Mouse (Mus musculus) forebrain, embryonic 15.5 days (tissue): ENCODE data around the gene Tex9. TPM values are rescaled to one million over a fixed set of nuclear protein-coding genes. Genes with fewer than 3 reads are reported as not detected.

Source experiments
- ATAC-seq: fragments of 200-750 bp; cut with Nextera tagmentation; replicated peaks from 2 replicates; pipeline ENCODE4 v1.8.0; 2017; ENCODE audit warnings: mild to moderate bottlenecking, moderate TSS enrichment, moderate library complexity
- H3K27ac ChIP-seq: fragments of 300-500 bp; sonication (generic); replicated peaks from 2 replicates; pipeline ENCODE4 v1.5.1; 2015; ENCODE audit warnings: mild to moderate bottlenecking, inconsistent platforms
- H3K27me3 ChIP-seq: fragments of 300-500 bp; sonication (generic); 2 replicates; pipeline ENCODE4 v1.6.1; 2015; ENCODE audit warnings: inconsistent platforms
- H3K36me3 ChIP-seq: fragments of 300-500 bp; sonication (generic); 2 replicates; pipeline ENCODE4 v1.6.1; 2015; ENCODE audit warnings: mild to moderate bottlenecking, inconsistent platforms
- H3K4me1 ChIP-seq: fragments of 300-500 bp; sonication (generic); 2 replicates; pipeline ENCODE4 v1.6.1; 2015; ENCODE audit warnings: inconsistent platforms
- H3K4me2 ChIP-seq: fragments of 300-500 bp; sonication (generic); replicated peaks from 2 replicates; pipeline ENCODE4 v1.6.1; 2015; ENCODE audit warnings: mild to moderate bottlenecking, inconsistent platforms
- H3K4me3 ChIP-seq: fragments of 300-500 bp; sonication (generic); 2 replicates; pipeline ENCODE4 v1.5.1; 2015; ENCODE audit warnings: mild to moderate bottlenecking, inconsistent platforms
- H3K9ac ChIP-seq: fragments of 300-500 bp; sonication (generic); replicated peaks from 2 replicates; pipeline ENCODE4 v1.6.1; 2015; ENCODE audit warnings: mild to moderate bottlenecking, inconsistent platforms
- H3K9me3 ChIP-seq: fragments of 300-500 bp; sonication (generic); 2 replicates; pipeline ENCODE4 v1.6.1; 2016; ENCODE audit warnings: inconsistent platforms
- WGBS: fragments of 180-500 bp; shearing (Covaris S2); methylation state at CpG from one replicate; pipeline ENCODE4 v1.1.7; 2015; ENCODE audit warnings: mixed read lengths; 5-methylcytosine and 5-hydroxymethylcytosine counted together
- polyA plus RNA-seq: library from polyadenylated mRNA; unstranded; fragments of >200 nt; fragmentation: Nextera tagmentation; extraction: Ambion mirVana; gene quantifications from 2 replicates; pipeline ENCODE4 v1.2.1, GENCODE M21; 2015

The Tex9 gene
- polyA plus RNA-seq = 39.9 and 40.2 TPM in 2 replicates

DNA sequence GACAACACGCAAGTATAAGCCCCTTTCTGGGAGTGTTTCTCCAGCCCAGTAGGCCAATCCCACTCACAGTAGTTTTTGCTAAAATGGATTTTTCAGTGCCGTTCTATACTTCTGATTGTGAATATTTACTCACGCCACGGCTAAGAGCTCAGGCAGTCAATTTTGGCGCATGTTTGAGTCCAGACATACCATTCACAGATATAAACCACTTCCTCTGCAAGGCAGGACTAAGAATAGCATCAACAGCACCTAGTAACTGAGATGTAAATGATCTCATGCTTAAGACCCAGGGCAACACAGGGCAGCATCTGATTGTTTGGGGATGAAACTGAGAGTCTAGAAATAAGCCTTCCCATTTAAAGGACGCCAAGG, at the start of gene Tex9:
Gene Tex9, minus strand, starts transcription at position 19 of the 372 bp plus-strand sequence.
- ATAC-seq = peak; percentile 53; the same call in 1 of the 2 replicates
- Histone ChIP-seq H3K27me3 (no peaks in the 10 kb centered on the region), H3K9me3 (no peaks in the 10 kb centered on the region), H3K4me2 (peak within 1 kb of the TSS; percentile 63), H3K4me3 (peak within 1 kb of the TSS; percentile 74), H3K27ac (peak within 1 kb of the TSS; percentile 77), H3K36me3 (0 out of 2 replicates have a peak, but pooled peaks cover 2% of the 10 kb centered on the region), H3K4me1 (peaks cover 14% of the 10 kb centered on the region), H3K9ac (peak within 1 kb of the TSS; percentile 51)
- 3% methylated on average over 6 of the region's 6 CpGs for WGBS

DNA sequence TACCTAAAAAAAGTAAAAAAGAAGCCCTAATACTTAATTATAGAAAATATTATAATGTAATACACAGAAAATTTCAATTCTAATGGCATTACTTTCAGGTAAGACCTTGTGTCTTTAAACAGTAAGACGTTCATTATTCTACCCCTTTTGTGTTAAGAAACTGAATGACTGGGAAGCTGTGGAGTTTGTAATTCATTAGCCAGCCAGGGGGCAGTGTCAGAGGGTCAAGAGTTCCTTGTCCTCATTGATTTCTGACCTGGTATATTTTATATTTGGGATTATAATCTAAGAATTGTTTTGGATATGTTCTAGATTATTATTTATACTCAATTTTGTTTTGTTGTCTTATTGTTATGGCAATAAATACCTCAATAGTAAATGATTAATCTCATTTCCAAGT, 45.1 kb upstream of the Tex9 start:
- H3K27ac ChIP-seq = no peak overlapping the region
- H3K4me2 ChIP-seq = no peak overlapping the region
- no peak overlapping the region for H3K9ac ChIP-seq
- H3K4me3 ChIP-seq = no peak overlapping the region
- WGBS = 25% methylated on average over 1 of the region's 1 CpGs
- H3K9me3 ChIP-seq = no peaks in the 10 kb centered on the region
- H3K4me1 ChIP-seq = peaks cover 8% of the 10 kb centered on the region
- no peak for ATAC-seq
- no peaks in the 10 kb centered on the region for H3K27me3 ChIP-seq
- no peaks in the 10 kb centered on the region for H3K36me3 ChIP-seq

GRCm38 (mm10) chr9:72535394-72535793, 43.4 kb upstream of the Tex9 start:
- WGBS = 79% methylated on average over 3 of the region's 3 CpGs
- Histone ChIP-seq H3K4me3 (no peak overlapping the region), H3K27ac (no peak overlapping the region), H3K4me1 (peaks cover 15% of the 10 kb centered on the region), H3K36me3 (no peaks in the 10 kb centered on the region), H3K9ac (no peak overlapping the region), H3K27me3 (no peaks in the 10 kb centered on the region), H3K4me2 (no peak overlapping the region), H3K9me3 (no peaks in the 10 kb centered on the region)
- no peak for ATAC-seq

- ATAC-seq = no peak
- Histone ChIP-seq H3K27me3 (no peaks in the 10 kb centered on the region), H3K9ac (no peak overlapping the region), H3K27ac (no peak overlapping the region), H3K36me3 (no peaks in the 10 kb centered on the region), H3K4me1 (peaks cover 17% of the 10 kb centered on the region), H3K9me3 (no peaks in the 10 kb centered on the region), H3K4me2 (peak overlapping the region; percentile 46), H3K4me3 (peak overlapping the region; percentile 19; the same call in 1 of the 2 replicates)
- WGBS = 80% methylated on average over 2 of the region's 2 CpGs
These were observed 43.0 kb upstream of the Tex9 start for GRCm38 (mm10) chr9:72534985-72535384.

- peak overlapping the region; percentile 98 for H3K4me3 ChIP-seq
- H3K27ac ChIP-seq = peak overlapping the region; percentile 100
- H3K27me3 ChIP-seq = no peaks in the 10 kb centered on the region
- no peaks in the 10 kb centered on the region for H3K9me3 ChIP-seq
- ATAC-seq = no peak; the same call in 1 of the 2 replicates
- peaks cover 19% of the 10 kb centered on the region for H3K4me1 ChIP-seq
- H3K9ac ChIP-seq = peak overlapping the region; percentile 93
- H3K4me2 ChIP-seq = peak overlapping the region; percentile 57
- 0% methylated on average over 2 of the region's 2 CpGs for WGBS
- H3K36me3 ChIP-seq = no peaks in the 10 kb centered on the region
These were observed 41.0 kb upstream of the Tex9 start for GRCm38 (mm10) chr9:72533089-72533415.

GRCm38 (mm10) chr9:72532381-72533088, 40.5 kb upstream of the Tex9 start:
- peak overlapping the region; percentile 98 for H3K4me3 ChIP-seq
- peaks cover 19% of the 10 kb centered on the region for H3K4me1 ChIP-seq
- peak overlapping the region; percentile 93 for H3K9ac ChIP-seq
- under 1% methylated on average over 49 of the region's 55 CpGs for WGBS
- ATAC-seq = peak; percentile 33
- H3K9me3 ChIP-seq = no peaks in the 10 kb centered on the region
- H3K27me3 ChIP-seq = no peaks in the 10 kb centered on the region
- H3K36me3 ChIP-seq = no peaks in the 10 kb centered on the region
- peak overlapping the region; percentile 100 for H3K27ac ChIP-seq
- peak overlapping the region; percentile 57 for H3K4me2 ChIP-seq

GRCm38 (mm10) chr9:72531996-72532380, 40.0 kb upstream of the Tex9 start, which contains the start of gene Rfx7:
TSS of gene Rfx7 (plus strand) at chr9:72532240.
- H3K4me2 ChIP-seq = peak within 1 kb of the TSS; percentile 57
- no peaks in the 10 kb centered on the region for H3K36me3 ChIP-seq
- H3K27me3 ChIP-seq = no peaks in the 10 kb centered on the region
- H3K27ac ChIP-seq = peak within 1 kb of the TSS; percentile 100
- peak within 1 kb of the TSS; percentile 98 for H3K4me3 ChIP-seq
- peak within 1 kb of the TSS; percentile 93 for H3K9ac ChIP-seq
- H3K4me1 ChIP-seq = peaks cover 19% of the 10 kb centered on the region
- peak; percentile 90 for ATAC-seq
- 2% methylated on average over 28 of the region's 63 CpGs for WGBS
- H3K9me3 ChIP-seq = no peaks in the 10 kb centered on the region

DNA sequence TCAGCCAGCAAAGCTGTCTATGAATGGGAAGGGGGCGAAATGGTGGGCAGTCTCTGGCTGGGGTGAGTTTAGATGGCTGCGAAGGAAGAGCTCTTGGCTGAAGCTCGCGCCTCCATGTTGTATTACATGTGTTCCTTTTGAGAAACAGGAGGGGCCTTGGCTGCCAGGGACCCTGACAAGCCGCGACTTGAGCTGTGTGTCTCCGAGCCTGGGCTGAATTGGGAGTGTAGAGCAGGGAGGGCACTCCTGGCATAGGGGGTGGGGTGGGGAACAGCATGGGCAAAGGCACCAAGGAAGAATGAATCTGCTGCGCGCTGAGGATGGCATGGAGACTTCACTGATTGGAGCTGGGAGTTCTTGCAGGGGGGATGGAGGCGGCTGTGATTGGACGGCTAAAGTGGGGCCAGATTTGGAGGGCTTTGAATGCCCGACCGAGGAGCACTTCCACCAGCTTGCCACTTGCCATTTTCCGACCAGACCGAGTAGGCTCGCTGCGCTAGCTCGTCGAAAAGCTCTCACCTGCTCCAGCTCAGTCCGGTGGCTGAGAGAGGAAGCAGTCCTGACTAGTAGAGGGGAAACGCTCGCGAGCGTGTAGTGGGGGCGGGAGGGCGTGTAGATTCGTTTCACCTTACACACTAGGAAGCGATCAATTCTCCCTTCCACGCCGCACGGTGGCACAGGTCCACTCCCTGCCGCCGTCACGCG, 39.4 kb upstream of the Tex9 start:
- Histone ChIP-seq H3K9ac (peak overlapping the region; percentile 93), H3K4me1 (peaks cover 19% of the 10 kb centered on the region), H3K4me3 (peak overlapping the region; percentile 98), H3K9me3 (no peaks in the 10 kb centered on the region), H3K4me2 (peak overlapping the region; percentile 57), H3K27me3 (no peaks in the 10 kb centered on the region), H3K36me3 (no peaks in the 10 kb centered on the region), H3K27ac (peak overlapping the region; percentile 100)
- peak; percentile 94 for ATAC-seq
- under 1% methylated on average over 35 of the region's 35 CpGs for WGBS

- Histone ChIP-seq H3K4me1 (peaks cover 19% of the 10 kb centered on the region), H3K4me2 (peak overlapping the region; percentile 57), H3K27me3 (no peaks in the 10 kb centered on the region), H3K9me3 (no peaks in the 10 kb centered on the region), H3K27ac (peak overlapping the region; percentile 100), H3K36me3 (no peaks in the 10 kb centered on the region), H3K9ac (peak overlapping the region; percentile 32), H3K4me3 (peak overlapping the region; percentile 98)
- WGBS = 20% methylated on average over 4 of the region's 4 CpGs
- ATAC-seq = peak; percentile 7
These were observed 38.8 kb upstream of the Tex9 start for GRCm38 (mm10) chr9:72530824-72531223.

DNA sequence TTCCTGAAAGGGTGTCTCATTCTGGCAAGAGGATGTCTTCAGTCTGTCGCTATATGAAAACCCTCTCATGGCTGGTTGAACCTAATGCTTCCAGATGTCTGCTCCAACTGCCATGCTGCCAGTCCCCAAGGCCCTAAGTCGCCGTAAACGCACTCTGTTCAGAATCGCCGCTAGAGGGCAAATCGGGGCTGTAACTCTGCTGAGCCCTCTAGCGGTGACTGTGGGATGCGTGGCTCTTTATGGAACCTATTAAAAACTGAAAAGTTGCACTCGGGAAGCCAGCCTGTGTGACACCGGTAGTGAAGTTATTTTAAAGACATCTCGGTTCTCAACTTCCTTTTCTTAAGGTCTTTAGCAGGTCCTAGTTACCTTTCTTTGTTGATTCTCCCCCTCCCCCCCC, 38.2 kb upstream of the Tex9 start:
- Histone ChIP-seq H3K9ac (no peak overlapping the region), H3K36me3 (no peaks in the 10 kb centered on the region), H3K4me2 (no peak overlapping the region), H3K27me3 (no peaks in the 10 kb centered on the region), H3K27ac (peak overlapping the region; percentile 42), H3K4me1 (peaks cover 19% of the 10 kb centered on the region), H3K4me3 (no peak overlapping the region), H3K9me3 (no peaks in the 10 kb centered on the region)
- ATAC-seq = no peak
- WGBS = under 1% methylated on average over 12 of the region's 12 CpGs

GRCm38 (mm10) chr9:72526091-72526490, 34.1 kb upstream of the Tex9 start:
- no peak overlapping the region for H3K9ac ChIP-seq
- no peak overlapping the region for H3K4me2 ChIP-seq
- no peaks in the 10 kb centered on the region for H3K36me3 ChIP-seq
- H3K27me3 ChIP-seq = no peaks in the 10 kb centered on the region
- H3K9me3 ChIP-seq = no peaks in the 10 kb centered on the region
- peaks cover 10% of the 10 kb centered on the region for H3K4me1 ChIP-seq
- ATAC-seq = no peak
- no peak overlapping the region for H3K27ac ChIP-seq
- no peak overlapping the region for H3K4me3 ChIP-seq
- WGBS = 94% methylated on average over 1 of the region's 1 CpGs

GRCm38 (mm10) chr9:72520849-72521248, 28.8 kb upstream of the Tex9 start:
- Histone ChIP-seq H3K4me3 (no peak overlapping the region), H3K27me3 (no peaks in the 10 kb centered on the region), H3K4me2 (no peak overlapping the region), H3K27ac (no peak overlapping the region), H3K36me3 (no peaks in the 10 kb centered on the region), H3K4me1 (peaks cover 3% of the 10 kb centered on the region; the same call in 1 of the 2 replicates), H3K9ac (no peak overlapping the region), H3K9me3 (no peaks in the 10 kb centered on the region)
- ATAC-seq = no peak
